Mouse (Mus musculus) induced T-regulatory cell, adult 2 months (primary cell): Measurements from ENCODE around the gene Rdh16.
"Not testable (repeated sequence)": the region's sequence is repeated elsewhere in the genome, so short reads cannot be mapped to it uniquely, and the experiment has no call there.

Source experiments
- DNase-seq: peaks from one replicate; pipeline ENCODE4 v3.0.0-alpha.2; 2012; ENCODE audit warnings: low read depth

The Rdh16 gene

GRCm38 (mm10) chr10:127834186-127834585 is 33.2 kb downstream of the Rdh16 start:
- not testable (repeated sequence) for DNase-seq

- no peak for DNase-seq
Measured at GRCm38 (mm10) chr10:127835292-127835691, 34.3 kb downstream of the Rdh16 start.

- DNase-seq, result not testable (repeated sequence)
Measured at GRCm38 (mm10) chr10:127837793-127838192, 36.8 kb downstream of the Rdh16 start.

GRCm38 (mm10) chr10:127838539-127838938 is 37.6 kb downstream of the Rdh16 start:
- DNase-seq, result no peak

GRCm38 (mm10) chr10:127840776-127841175 is 39.8 kb downstream of the Rdh16 start:
- no peak for DNase-seq

GRCm38 (mm10) chr10:127845945-127846344 is 45.0 kb downstream of the Rdh16 start:
- not testable (repeated sequence) for DNase-seq

GRCm38 (mm10) chr10:127848089-127848488 is 47.1 kb downstream of the Rdh16 start:
- DNase-seq, result no peak

- no peak for DNase-seq
Measured at GRCm38 (mm10) chr10:127849628-127850027, 48.7 kb downstream of the Rdh16 start, which contains the start of gene Rdh19. Rdh19 (plus strand) TSS chr10:127849928.

GRCm38 (mm10) chr10:127856376-127856775 is 55.4 kb downstream of the Rdh16 start:
- DNase-seq, result no peak

- DNase-seq, result no peak
Measured at GRCm38 (mm10) chr10:127864931-127865330, 64.0 kb downstream of the Rdh16 start.

GRCm38 (mm10) chr10:127866232-127866631 is 65.3 kb downstream of the Rdh16 start, which contains the start of gene Rdh16f2:
Rdh16f2 (plus strand) TSS chr10:127866474.
- DNase-seq, result no peak

GRCm38 (mm10) chr10:127872484-127872883 is 71.5 kb downstream of the Rdh16 start:
- DNase-seq, result peak; percentile 35

GRCm38 (mm10) chr10:127877681-127878080 is 76.7 kb downstream of the Rdh16 start:
- DNase-seq, result no peak

- DNase-seq, result no peak
Measured at GRCm38 (mm10) chr10:127878262-127879057, 77.5 kb downstream of the Rdh16 start.

GRCm38 (mm10) chr10:127879155-127879688 is 78.3 kb downstream of the Rdh16 start:
- DNase-seq, result no peak

- no peak for DNase-seq
Measured at GRCm38 (mm10) chr10:127881041-127881440, 80.1 kb downstream of the Rdh16 start.

- no peak for DNase-seq
Measured at GRCm38 (mm10) chr10:127886551-127886950, 85.6 kb downstream of the Rdh16 start.

- no peak for DNase-seq
Measured at GRCm38 (mm10) chr10:127886971-127887370, 86.0 kb downstream of the Rdh16 start.

- DNase-seq, result no peak
Measured at GRCm38 (mm10) chr10:127888605-127889004, 87.7 kb downstream of the Rdh16 start, which contains the start of gene Rdh7. Rdh7 (minus strand) TSS chr10:127888817.

GRCm38 (mm10) chr10:127891481-127891880 is 90.5 kb downstream of the Rdh16 start:
- DNase-seq, result no peak

GRCm38 (mm10) chr10:127893163-127894022 is 92.4 kb downstream of the Rdh16 start:
- DNase-seq, result peak; percentile 38
